ENCODE assay signal across 8 mouse cellular contexts in the genomic region with DNA sequence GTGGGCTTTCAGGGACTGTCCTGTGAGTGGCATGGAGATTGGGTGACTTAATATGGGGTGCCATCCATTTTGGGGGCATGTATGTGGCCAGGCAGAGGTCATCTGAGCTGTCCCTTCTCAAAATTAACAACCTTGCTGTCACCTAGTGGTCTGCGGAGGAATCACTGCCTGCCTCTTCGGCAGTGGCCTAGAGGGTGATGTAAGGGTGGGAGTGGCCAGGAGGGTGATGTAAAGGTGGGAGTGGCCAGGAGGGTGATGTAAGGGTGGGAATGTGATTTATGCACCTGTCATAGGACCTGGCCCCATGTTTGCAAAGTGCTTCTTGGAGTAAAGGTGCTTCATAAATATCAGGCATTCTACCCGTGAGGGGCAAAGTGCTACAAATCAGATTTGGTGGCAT.
DNase-seq lines count a peak whose midpoint lies in the region; ATAC-seq and TF ChIP-seq lines count a peak whose summit lies in the region.

No protein-coding gene starts in this region.

- H3K9ac ChIP-seq in heart, embryonic 11.5 days (ENCODE audit: low read depth, low read length): no peak overlapping the region
- H3K9ac ChIP-seq in MEL (ENCODE audit: control insufficient read depth, low read depth, low read length, poor library complexity, severe bottlenecking): no peak overlapping the region
- no peak overlapping the region for H3K9ac ChIP-seq in forebrain, embryonic 14.5 days (ENCODE audit: low read length)
- no peak overlapping the region for H3K9ac ChIP-seq in liver, postnatal 0 days (replicated peaks)

- peaks cover 2% of the 10 kb centered on the region; the same call in 1 of the 2 replicates for H3K36me3 ChIP-seq in heart, embryonic 11.5 days (ENCODE audit: control insufficient read depth, insufficient read depth, low read length)
- H3K36me3 ChIP-seq in MEL (ENCODE audit: control insufficient read depth in 1 of 2, insufficient read depth in 2 of 2, low read length in 2 of 2): no peaks in the 10 kb centered on the region
- H3K36me3 ChIP-seq in forebrain, embryonic 14.5 days (ENCODE audit: control insufficient read depth, insufficient read depth, low read length): no peaks in the 10 kb centered on the region
- no peaks in the 10 kb centered on the region for H3K36me3 ChIP-seq in liver, postnatal 0 days (replicated peaks; ENCODE audit: insufficient read depth, low read length)

- H3K9me3 ChIP-seq in heart, embryonic 11.5 days (replicated peaks; ENCODE audit: control insufficient read depth, low read length): no peaks in the 10 kb centered on the region
- no peaks in the 10 kb centered on the region for H3K9me3 ChIP-seq in MEL (replicated peaks; ENCODE audit: insufficient read depth, low read length)
- no peaks in the 10 kb centered on the region for H3K9me3 ChIP-seq in forebrain, embryonic 14.5 days (replicated peaks; ENCODE audit: control insufficient read depth, low read length)
- no peaks in the 10 kb centered on the region for H3K9me3 ChIP-seq in liver, postnatal 0 days (ENCODE audit: low read length)

- H3K79me2 ChIP-seq in MEL (ENCODE audit: control insufficient read depth, insufficient read depth, low read length, poor library complexity): no peaks in the 10 kb centered on the region

- peak; percentile 61; the same call in 1 of the 2 replicates for ATAC-seq in heart, embryonic 11.5 days (replicated peaks; ENCODE audit: insufficient number of reproducible peaks, low FRiP score, low TSS enrichment)
- ATAC-seq in forebrain, embryonic 14.5 days: 0 out of 2 replicates have a peak, but pooled peaks have one; percentile 30
- ATAC-seq in liver, postnatal 0 days: peak; percentile 80

- 47% methylated on average over 3 of the region's 3 CpGs for WGBS in heart, embryonic 11.5 days (ENCODE audit: insufficient replicate concordance)
- WGBS in forebrain, embryonic 14.5 days: 32% methylated on average over 3 of the region's 3 CpGs
- 38% methylated on average over 3 of the region's 3 CpGs for WGBS in liver, postnatal 0 days (ENCODE audit: insufficient replicate concordance)

- H3K27ac ChIP-seq in heart, embryonic 11.5 days (ENCODE audit: low read depth, low read length): no peak overlapping the region
- H3K27ac ChIP-seq in MEL (ENCODE audit: control insufficient read depth, low read depth, low read length): no peak overlapping the region
- no peak overlapping the region for H3K27ac ChIP-seq in forebrain, embryonic 14.5 days (ENCODE audit: low read depth, low read length)
- H3K27ac ChIP-seq in liver, postnatal 0 days (ENCODE audit: low read depth): no peak overlapping the region

- no peaks in the 10 kb centered on the region for H3K27me3 ChIP-seq in heart, embryonic 11.5 days (ENCODE audit: control insufficient read depth, insufficient read depth, low read length)
- no peaks in the 10 kb centered on the region for H3K27me3 ChIP-seq in MEL (ENCODE audit: control insufficient read depth in 1 of 2, insufficient read depth in 2 of 2, low read length in 2 of 2)
- no peaks in the 10 kb centered on the region for H3K27me3 ChIP-seq in forebrain, embryonic 14.5 days (replicated peaks; ENCODE audit: control insufficient read depth, insufficient read depth, low read length)
- no peaks in the 10 kb centered on the region for H3K27me3 ChIP-seq in liver, postnatal 0 days (ENCODE audit: insufficient read depth, low read length)

- H3K4me1 ChIP-seq in heart, embryonic 11.5 days (ENCODE audit: control insufficient read depth, insufficient read depth, low read length): peaks cover 7% of the 10 kb centered on the region
- H3K4me1 ChIP-seq in MEL (ENCODE audit: control insufficient read depth in 1 of 2, insufficient read depth in 2 of 2, low read length in 2 of 2): no peaks in the 10 kb centered on the region
- H3K4me1 ChIP-seq in forebrain, embryonic 14.5 days (ENCODE audit: control insufficient read depth, insufficient read depth, low read length): no peaks in the 10 kb centered on the region
- H3K4me1 ChIP-seq in liver, postnatal 0 days (ENCODE audit: insufficient read depth): no peaks in the 10 kb centered on the region

- TF ChIP-seq RAD21 in MEL (IDR thresholded peaks at IDR 0.05; ENCODE audit: low read depth, low read length): peak; percentile 48

- peak; percentile 35 to 47 (median 40) for TF ChIP-seq CTCF in MEL (IDR thresholded peaks at IDR 0.05 in 2 of 3, conservative IDR thresholded peaks at IDR 0.05 in 1 of 3; ENCODE audit: control insufficient read depth in 1 of 3, insufficient read depth in 1 of 3, low read depth in 2 of 3, low read length in 3 of 3, poor library complexity in 1 of 3, severe bottlenecking in 1 of 3)
- TF ChIP-seq CTCF in liver, postnatal 0 days (IDR thresholded peaks at IDR 0.05; ENCODE audit: low read depth): peak; percentile 64

- no peak for TF ChIP-seq EP300 in MEL (IDR thresholded peaks at IDR 0.05; ENCODE audit: low read depth in 1 of 2, low read length in 2 of 2)
- TF ChIP-seq EP300 in liver, postnatal 0 days (IDR thresholded peaks at IDR 0.05; ENCODE audit: low read depth): no peak

- no peak overlapping the region for H3K4me3 ChIP-seq in heart, embryonic 11.5 days (ENCODE audit: low read depth, low read length)
- H3K4me3 ChIP-seq in MEL (ENCODE audit: control insufficient read depth in 1 of 2, insufficient read depth in 1 of 2, low read depth in 2 of 2, low read length in 2 of 2): no peak overlapping the region
- H3K4me3 ChIP-seq in forebrain, embryonic 14.5 days (ENCODE audit: low read depth, low read length): no peak overlapping the region
- no peak overlapping the region for H3K4me3 ChIP-seq in liver, postnatal 0 days (ENCODE audit: low read depth, low read length)

- H3K4me2 ChIP-seq in heart, embryonic 11.5 days: no peak overlapping the region
- H3K4me2 ChIP-seq in forebrain, embryonic 14.5 days (ENCODE audit: low read length): no peak overlapping the region
- no peak overlapping the region for H3K4me2 ChIP-seq in liver, postnatal 0 days (ENCODE audit: low read depth, low read length)

- no peak for DNase-seq in heart, adult 18-20 months
- peak; percentile 41 for DNase-seq in MEL (ENCODE audit: low read depth, low spot score)
- peak; percentile 17 for DNase-seq in forebrain, embryonic 14.5 days (ENCODE audit: low spot score)
- DNase-seq in liver, postnatal 0 days: peak; percentile 65
- peak; percentile 27 for DNase-seq in thymus, postnatal 14 days
- DNase-seq in right cerebral cortex, postnatal 14 days: no peak
- DNase-seq in frontal cortex, postnatal 10 days (ENCODE audit: low spot score in 2 of 2): no peak

- no peak for TF ChIP-seq POLR2A in MEL (IDR thresholded peaks at IDR 0.05; ENCODE audit: control insufficient read depth in 1 of 2, insufficient read depth in 1 of 2, low read depth in 1 of 2, low read length in 2 of 2, poor library complexity in 1 of 2)

TF ChIP-seq in MEL, 35 proteins besides CTCF, POLR2A, EP300 and RAD21:
- TF ChIP-seq MXI1 (IDR thresholded peaks at IDR 0.05; ENCODE audit: low read depth, low read length) (no peak), POLR2AphosphoS2 (IDR thresholded peaks at IDR 0.05; ENCODE audit: low read length) (no peak), CHD1 (IDR thresholded peaks at IDR 0.05; ENCODE audit: low read depth, low read length) (no peak), MYC (IDR thresholded peaks at IDR 0.05; ENCODE audit: low read depth, low read length) (no peak), TBP (IDR thresholded peaks at IDR 0.05; ENCODE audit: low read depth, low read length) (no peak), UBTF (IDR thresholded peaks at IDR 0.05; ENCODE audit: borderline replicate concordance, insufficient read depth, low read depth, low read length) (no peak), SMC3 (IDR thresholded peaks at IDR 0.05; ENCODE audit: low read depth, low read length) (peak; percentile 35), MAFK (IDR thresholded peaks at IDR 0.05; ENCODE audit: borderline replicate concordance, low read depth, low read length) (no peak), ZC3H11A (IDR thresholded peaks at IDR 0.05; ENCODE audit: low read depth, low read length) (0 out of 2 replicates have a peak, but pooled peaks have one; percentile 19), MAX (IDR thresholded peaks at IDR 0.05; ENCODE audit: low read length) (no peak)

Comparison
In these comparisons a context has a peak if more than half of its experiments do, and no peak if none do; other contexts are left out.
1. ATAC-seq: peak in every context shown above with its lines; median percentile 80 in liver, postnatal 0 days; 61 in heart, embryonic 11.5 days; 30 in forebrain, embryonic 14.5 days.
2. DNase-seq: peak in MEL (single experiment), forebrain, embryonic 14.5 days (single experiment), liver, postnatal 0 days (single experiment) and thymus, postnatal 14 days (single experiment); none in heart, adult 18-20 months (0 of 2), right cerebral cortex, postnatal 14 days (single experiment) and frontal cortex, postnatal 10 days (0 of 2).